Mouse (Mus musculus) granulocyte monocyte progenitor cell, adult 5-6 weeks (primary cell): Measurements from ENCODE around the gene AA467197. TPM values are rescaled to one million over a fixed set of nuclear protein-coding genes. Genes with fewer than 3 reads are reported as not detected.

Experiments
- ATAC-seq: replicated peaks from 2 replicates; pipeline ENCODE4 v1.8.0; 2016; ENCODE audit warnings: mild to moderate bottlenecking, moderate TSS enrichment, inconsistent platforms; ENCODE audit not compliant: poor library complexity, severe bottlenecking
- total RNA-seq, 2 experiments: library from RNA; stranded (forward) in 1 of 2; stranded (reverse) in 1 of 2; fragments of 200-712, 200-1000 nt in 1 of 2; fragments of >200 nt in 1 of 2; fragmentation: Nextera tagmentation in 1 of 2; gene quantifications; 2 replicates each; pipeline ENCODE4 v1.2.3; 2014 to 2017

The AA467197 gene
- total RNA-seq (2014; fragmentation: Nextera tagmentation) (not detected in 2 replicates), total RNA-seq (2017) (2.4 TPM in 2 replicates)

DNA sequence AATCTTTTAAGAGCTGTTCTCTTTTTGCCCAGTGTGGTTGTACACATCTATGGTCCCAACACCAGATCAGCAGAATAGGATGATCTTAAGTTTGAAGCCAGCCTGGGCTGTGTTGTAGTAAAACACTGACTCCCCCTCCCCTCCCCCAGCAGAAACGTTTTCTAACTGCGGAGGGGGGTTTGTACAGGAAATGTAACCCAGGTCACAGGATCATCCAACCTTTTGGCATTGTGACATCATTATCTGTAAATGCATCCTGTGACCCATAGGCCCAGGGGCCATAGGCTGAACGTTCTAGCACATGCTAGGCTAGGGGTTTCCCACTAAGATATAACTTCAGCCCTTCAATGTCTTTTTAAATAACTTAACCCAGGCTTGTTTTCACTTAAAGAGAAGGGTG is at the start of gene AA467197:
TSS of gene AA467197 (plus strand) at position 301 of the 400 bp plus-strand sequence.
- no peak for ATAC-seq

DNA sequence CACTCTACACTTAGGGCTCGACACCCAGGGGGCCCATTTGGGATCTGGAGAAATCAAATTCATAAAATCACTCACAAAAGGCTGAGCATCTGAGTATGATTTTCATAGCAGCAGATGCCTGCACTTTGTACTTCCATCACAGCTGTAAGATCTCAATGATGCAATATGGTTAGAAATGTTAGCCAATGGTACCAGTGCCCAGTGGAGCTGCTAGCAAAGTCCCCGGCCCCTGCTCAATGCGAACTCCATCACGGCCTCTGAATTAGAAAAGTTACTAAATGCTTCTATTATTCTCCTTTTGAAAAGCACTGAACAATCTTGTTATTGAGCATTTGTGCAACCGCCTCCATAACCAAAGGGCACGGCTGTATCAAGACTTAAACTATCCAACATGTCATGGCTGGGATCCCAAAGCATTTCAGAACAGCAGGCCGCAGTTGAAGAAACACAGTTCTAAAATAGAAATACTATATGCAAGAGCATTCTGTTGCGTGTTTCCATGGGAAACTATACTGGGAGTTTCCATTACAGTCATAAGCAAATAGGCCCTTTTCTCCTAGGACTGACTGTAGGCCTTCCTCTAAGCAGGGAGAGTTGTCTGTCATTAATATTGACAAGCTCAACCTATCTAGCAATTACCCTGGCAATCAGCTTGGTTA is 48.8 kb upstream of the AA467197 start:
- ATAC-seq: no peak

DNA sequence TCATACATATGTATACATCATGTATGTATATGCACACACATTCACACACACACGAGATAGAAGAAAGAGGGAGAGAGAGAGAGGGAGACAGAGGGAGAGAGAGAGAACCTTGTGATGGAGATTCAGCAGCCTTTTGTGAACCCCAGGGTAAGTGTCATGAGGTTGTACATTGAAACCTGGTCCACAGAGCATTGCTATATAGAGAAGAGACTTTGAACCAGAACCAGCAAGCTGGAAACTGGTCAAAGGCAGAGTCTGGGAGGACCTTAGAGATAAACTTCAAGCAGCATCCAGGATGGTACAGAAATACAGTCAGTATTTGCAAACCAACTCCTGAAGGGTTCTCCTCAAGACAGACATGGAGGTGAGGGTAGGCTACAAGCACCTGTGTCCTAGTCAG is 46.4 kb upstream of the AA467197 start:
- no peak for ATAC-seq

DNA sequence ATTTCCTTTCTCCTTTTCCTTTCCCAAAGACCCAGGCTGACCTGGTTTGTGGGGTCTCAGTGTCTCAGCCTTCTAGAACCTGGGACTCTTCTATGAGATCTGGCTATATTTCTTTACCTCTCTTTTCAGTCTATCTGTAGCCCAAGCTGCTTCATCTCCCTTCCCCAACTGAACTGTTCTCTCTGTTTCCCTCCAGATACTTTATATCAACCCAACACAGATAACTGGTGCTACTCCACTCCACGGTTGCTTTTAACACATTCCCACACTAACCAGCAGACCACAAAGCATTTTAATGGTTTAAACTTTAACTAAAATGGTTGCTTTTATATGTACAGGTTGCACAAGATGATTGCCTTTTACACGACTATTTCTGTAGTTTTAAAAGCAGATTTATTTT is 45.6 kb upstream of the AA467197 start:
- ATAC-seq: no peak

DNA sequence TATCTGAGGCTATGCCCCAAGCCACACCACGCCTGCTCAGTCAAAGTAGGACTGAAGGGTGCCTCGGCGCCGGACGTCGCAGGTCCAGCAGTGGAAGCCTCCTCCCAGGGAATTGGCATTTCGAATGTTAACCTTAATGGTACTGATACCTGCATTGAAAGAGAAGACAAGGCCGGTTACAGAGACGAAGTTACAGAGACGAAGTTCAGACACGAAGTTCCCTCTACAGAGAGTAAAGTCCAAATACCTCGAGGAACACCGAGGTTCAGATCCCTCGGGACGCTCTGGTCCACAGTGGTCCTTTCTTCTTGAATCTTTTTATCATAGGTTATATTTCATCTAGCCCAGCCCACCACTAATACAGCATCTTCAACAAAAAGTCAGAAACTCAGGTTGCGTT is 41.3 kb upstream of the AA467197 start:
- no peak for ATAC-seq

DNA sequence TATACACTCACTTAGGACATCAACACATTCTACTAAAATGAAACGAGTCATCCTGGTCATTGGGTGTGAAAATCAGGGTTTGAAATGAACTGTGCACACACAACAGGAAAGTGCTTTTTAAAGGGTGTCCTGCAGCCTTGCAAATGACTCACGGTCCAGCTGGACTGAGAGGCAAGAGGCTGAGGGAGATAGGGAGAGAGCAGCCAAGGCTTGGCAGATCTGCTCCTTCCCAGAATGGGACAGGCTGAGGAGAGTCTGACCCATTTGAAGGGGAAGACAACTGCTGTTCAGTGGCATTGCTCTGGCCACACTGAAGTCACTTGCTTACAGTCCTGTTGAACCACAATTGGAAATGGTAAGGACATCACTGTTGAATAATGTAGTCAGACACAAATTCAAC is 37.0 kb upstream of the AA467197 start:
- no peak for ATAC-seq

DNA sequence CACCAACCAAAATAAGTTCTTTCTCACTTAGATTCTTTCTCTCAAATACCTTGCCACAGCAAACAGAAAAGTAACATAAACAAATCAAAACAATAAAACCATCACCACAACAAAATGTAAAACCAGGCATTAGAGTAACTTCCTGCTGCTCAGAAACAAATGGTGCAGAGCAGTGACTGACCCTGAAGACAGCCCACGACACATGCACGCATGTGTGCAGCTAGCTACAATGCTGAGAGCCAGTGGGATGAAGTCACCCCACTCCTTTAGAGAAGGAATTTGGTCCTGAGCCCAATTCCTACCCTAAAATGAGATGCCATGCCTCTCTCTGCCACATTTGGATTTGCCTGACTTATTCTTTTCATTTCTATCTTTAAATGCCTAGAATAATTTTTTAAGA is 35.4 kb upstream of the AA467197 start:
- no peak for ATAC-seq

DNA sequence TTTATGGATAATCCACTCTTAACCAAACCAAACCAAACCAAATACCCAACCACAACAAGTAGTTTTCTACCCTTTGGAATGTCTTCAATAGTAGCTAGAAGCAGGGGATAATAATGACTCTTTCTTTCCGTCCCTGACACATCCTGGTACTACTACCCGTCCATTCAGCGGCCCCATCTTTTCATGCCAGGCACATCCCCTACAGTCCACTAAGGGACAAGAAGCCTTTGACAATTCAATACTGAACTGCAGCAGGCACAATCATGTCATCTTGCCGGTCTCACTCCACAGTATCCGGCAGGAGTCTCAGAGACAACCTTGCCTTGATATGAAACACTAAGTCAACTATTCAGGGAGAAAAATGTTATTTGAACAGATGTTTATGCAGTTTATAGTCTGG is 31.0 kb upstream of the AA467197 start:
- ATAC-seq: no peak

DNA sequence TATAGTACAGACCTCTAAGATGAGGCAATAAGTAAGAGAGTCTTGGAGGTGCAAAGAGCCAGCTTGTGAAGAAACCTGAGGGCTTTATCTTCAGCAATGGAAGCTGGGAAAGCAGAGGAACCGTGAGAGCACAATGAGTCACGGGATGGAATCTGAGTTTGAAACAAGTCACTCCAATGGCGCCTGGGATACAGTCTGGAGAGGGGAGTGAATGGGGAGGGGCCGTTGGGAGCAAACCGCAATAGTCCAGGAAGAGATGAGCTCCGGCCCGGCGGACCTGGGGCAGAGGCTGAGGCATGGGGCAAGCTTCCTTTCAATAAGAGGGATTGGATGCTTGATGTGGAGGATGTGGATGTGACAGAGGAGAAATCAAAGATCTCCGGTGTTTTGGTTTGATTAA is 28.0 kb upstream of the AA467197 start:
- no peak for ATAC-seq

DNA sequence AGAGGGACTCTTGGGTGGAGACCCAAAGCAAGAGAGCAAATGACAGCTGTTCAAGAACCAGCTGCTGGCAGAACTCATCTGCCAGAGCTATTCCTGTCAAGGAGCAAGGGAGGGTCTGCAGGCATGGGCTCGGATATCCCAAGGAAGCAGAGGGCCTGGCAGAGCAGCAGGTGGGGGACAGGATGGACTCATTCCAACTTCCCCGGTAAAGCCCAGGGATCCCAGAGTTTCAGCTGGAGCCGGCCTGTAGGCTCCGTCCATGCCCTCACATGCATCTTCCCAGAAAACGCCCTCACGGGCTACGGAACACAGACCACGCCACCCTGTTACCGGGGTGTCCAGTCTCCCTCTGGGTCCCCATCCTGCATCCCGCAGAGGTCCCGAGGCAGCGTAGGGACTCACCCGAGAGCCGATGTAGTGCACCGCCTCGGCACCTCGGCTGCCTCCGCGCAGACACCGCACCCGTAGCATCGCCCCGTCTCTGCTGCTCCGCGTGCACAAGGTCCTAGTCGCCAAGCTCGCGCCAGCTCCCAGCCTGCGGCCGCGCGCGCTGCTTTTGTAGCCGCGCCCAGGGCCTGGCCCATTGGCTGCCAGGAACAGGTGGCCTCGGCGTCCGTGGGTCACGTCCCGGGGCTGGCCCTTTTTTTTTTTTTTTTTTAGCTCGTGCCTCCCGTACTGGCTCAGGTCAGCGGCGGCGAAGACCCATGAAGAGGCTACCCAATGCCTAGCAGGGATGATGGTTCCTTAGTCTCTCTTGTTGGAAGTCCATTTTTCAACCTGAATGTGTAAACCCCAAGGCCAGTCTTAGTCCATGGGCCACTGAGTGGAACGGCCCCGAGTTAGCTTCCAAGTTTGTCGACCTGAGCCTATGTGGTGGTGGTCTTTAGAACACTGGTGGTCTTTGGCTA is 25.8 kb upstream of the AA467197 start, which contains the start of gene Gatm:
TSS of gene Gatm (minus strand) at position 558 of the 908 bp plus-strand sequence.
- peak; percentile 96 for ATAC-seq

DNA sequence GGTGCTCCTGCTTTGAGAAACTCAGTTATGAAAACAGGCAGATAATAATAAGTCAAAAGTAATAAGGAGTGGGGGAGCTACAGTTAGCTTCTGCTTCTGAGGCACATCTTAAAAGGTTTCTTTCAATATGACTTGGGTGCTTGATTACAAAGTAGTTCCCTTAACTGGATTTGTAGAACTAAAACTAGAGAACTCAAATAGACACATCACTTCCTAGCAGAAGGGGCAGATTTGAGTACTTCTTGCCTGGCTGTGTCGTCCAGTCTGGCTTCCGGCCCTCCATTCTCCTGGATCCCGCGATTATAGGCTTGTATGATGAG is 25.2 kb upstream of the AA467197 start:
- peak; percentile 31 for ATAC-seq

DNA sequence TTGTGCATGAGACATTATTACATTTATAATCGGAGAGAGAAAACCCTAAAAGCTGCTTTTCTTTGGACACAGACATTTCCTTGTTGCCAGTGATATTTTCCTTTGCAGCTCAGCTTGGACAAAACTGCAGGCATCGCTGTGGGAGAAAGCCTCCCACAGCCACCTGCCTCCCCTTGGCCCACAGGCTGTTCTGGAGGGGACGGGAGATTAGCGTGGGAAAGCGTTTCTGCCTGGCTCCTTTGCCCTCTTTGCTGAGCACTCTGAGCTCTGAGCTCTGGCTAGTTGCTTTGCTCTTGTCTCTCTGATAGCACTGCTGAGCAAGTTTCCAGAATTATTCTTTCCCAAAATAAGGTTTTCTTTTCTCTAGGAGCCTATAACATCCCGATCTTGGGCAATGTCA is 20.5 kb upstream of the AA467197 start:
- ATAC-seq: no peak

DNA sequence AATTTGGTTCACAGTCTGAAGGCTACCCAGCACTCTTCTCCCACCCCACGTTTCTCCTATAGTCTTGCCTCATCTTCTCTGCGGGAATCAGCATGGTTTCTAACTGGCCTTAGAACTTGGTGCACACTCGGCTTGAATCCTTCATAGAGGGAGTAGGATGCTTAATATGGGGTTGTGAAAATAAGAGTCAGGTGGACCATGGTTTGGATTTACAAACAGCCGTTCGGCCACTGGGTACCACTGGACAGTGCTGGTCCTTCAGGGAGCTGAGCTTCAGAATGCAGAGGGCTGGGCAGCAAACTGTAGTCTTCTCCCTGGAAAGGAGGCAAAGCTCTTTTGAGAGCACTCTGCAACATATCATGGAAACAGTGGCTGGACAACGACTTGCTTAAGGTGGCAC is 19.0 kb upstream of the AA467197 start:
- no peak for ATAC-seq

DNA sequence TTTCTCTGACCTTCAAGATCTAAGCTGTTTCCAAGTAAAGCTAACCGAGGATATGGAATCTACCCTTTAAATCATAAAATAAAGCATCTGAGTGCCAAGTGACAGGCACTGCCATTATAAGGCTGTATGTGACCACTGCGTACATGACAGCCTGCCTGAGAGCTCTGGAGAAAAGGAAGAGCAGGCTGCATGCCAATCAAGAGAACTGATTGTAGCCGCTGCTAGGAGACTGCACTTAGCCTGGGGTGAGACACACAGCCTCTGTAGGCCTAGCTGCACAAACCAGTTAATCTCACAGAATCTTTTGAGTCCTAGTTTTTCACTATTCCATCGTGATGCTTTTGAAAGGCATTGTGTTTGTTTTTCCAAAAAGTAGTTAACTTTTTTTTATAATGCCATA is 18.1 kb upstream of the AA467197 start:
- ATAC-seq: no peak

DNA sequence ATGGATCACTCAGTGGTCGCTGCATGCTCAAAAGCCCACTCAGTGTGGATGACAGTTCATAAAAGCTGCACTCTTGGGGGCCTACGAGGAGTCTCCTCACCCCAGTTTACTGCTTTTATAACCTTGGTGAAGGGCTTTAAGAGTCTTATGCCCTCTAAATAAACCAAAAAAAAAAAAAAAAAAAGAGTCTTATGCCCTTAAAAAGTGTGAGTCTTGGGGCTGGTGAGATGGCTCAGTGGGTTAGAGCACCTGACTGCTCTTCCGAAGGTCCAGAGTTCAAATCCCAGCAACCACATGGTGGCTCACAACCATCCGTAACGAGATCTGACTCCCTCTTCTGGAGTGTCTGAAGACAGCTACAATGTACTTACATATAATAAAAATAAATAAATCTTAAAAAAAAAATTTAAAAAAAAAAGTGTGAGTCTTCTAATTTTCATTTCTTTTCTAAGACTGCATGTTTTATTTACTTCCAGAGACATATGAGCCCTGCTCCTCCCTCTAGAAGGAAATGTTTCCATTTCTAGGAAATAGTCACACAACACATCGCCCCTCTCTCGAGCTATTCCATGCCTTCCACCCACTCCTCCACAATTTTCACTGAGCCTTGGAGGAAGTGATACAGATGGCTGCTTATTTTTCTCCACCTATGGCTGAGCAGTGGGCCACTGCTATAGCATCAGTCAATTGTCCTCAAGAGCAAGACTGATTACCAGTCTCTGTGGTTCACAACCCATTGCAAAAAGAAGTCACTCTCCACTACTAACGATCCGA is 15.3 kb upstream of the AA467197 start:
- ATAC-seq: no peak

DNA sequence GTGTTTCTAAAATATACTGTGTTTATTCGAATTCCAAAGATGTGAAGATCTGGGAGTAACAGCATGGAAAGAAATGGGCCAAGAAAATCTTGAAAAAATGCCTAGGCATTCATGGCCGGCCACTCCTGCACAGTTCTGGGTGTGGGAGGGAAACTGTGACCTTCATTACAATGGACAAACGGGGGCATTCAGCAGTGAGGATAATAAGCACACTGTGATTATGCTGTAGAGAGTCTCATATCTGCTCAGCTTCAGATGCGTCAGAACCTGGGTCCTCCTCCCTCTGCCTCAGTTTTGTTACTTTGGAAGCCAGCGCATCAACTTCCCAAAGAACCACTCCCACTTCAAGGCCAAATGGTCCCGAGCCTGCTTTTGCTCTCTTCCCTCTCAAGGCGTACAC is 10.9 kb upstream of the AA467197 start:
- ATAC-seq: no peak

DNA sequence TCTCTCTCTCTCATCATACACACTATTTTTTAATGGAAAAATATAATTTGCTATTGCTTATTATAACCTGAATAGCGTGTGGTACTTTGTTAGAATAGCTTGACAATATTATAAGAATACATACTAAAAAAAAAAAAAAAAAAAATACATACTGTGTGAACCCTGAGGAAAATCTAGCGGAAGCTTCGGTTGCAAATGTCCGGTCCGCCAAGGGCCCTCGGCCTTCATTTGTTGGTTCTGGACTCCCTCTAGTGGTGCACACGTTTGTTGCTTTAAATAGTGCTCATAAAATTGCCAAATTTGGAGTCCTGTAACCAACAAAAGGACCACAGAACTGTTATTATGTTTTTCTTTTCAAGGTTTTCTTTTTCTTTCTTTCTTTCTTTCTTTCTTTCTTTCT is 7.8 kb upstream of the AA467197 start:
- peak; percentile 50 for ATAC-seq

DNA sequence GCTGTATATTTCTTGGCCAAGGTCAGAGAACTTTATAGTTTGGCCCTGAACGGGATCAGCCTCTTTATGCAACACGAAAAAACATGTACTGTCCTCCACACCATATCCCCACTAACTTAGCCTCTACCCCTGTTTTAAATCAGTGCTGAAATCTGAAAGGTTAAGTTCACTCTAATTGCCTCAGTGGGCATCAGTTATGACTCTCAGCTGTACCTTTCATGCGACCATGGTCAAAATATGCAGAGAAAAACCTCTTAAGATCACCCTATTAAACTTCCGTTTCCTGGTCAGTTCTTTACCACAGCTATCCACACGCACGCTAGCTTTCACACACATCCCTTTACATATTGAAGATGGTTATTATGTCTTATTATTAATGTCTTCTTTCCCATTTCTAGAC is 6.9 kb upstream of the AA467197 start:
- ATAC-seq: no peak

DNA sequence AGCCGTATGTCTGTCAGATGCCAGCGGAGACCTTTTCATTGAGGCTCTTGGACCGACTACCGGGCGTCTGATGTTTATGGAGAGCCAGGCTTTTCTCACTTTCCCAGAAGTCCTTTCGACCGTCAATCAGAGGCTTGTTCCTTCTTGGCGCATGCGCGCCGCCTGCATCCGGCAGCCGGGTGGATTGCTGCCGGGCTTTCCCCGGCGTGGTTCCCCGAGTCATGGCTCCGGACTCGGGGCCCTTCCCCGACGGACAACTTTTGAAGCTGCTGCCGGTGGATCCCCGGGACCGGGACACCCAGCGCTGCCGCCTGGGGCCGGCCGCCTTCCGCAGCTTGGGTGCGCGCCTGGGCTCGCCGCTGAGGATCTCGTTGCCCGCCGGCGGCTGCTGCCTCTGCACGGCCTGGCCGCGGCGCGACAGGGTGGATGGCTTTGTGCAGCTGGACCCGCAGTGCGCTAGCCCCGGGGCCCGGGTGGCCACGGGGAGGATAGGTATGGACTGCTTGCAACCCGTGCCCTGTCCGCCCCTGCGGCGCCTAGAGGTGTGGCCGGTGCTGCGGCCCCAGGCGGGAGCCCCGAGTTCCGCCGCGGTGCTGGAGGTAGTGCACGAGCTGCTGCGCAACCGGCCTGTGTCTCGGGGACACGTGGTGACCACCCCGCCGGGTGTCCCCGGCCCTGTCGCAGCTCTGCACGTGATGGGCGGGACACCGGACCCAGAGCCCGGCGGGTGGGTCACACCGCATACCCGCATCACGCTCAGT is 6.1 kb upstream of the AA467197 start:
- peak; percentile 82 for ATAC-seq

DNA sequence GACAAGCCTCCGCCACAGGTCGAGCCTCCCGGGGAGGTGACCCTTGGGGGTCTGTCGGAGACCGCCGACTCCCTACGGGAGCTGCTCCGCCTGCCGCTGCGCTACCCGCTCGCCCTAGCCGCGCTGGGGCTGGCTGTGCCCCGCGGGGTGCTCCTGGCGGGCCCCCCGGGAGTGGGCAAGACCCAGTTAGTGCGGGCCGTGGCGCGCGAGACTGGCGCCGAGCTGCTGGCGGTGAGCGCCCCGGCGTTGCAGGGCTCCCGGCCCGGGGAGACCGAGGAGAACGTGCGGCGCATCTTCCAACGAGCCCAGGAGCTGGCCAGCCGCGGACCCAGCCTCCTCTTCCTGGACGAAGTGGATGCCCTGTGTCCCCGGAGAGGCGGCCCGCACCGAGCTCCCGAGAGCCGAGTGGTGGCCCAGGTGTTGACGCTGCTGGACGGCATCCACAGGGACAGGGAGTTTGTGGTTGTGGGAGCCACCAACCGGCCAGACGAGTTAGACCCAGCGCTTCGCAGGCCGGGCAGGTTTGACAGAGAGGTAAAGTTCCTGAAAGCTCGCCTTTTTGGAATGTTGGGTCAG is 5.5 kb upstream of the AA467197 start:
- ATAC-seq: peak; percentile 18
